Mouse (Mus musculus): Measurements from ENCODE around the gene Cabcoco1. TPM values are rescaled to one million over a fixed set of nuclear protein-coding genes. Genes with fewer than 3 reads are reported as not detected.

Cabcoco1 gene
- total RNA-seq, 4 experiments from 2014 or later = 3.1 to 5.6 (median 4.0) TPM

DNA sequence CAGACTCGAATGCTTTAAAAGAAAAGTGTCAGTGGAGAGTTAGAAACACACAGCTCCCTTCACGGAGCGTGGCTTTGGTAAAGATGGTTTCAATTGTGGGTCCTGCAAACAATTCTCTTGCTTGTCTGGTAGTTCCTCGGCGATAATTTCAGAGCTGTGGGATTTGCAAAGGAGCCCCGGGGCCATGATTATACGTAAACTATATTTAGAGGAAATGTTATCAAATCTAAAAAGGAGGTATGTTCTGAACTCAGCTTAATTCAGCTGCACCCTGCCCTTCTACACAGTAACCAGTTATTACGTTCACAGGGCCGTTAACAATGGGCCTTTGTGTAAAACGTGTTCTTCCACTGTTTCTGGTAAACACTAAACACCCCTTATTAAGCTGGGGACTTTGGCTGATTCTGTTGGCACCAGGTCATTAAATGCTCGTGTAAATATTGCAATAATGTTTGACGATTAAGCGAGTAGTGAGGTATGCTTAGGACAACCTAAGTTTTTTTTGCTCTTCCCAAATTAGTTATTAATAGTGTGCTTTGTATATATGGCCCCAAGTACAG lies 106.6 kb downstream of the Cabcoco1 start:
- DNase-seq = no peak

DNA sequence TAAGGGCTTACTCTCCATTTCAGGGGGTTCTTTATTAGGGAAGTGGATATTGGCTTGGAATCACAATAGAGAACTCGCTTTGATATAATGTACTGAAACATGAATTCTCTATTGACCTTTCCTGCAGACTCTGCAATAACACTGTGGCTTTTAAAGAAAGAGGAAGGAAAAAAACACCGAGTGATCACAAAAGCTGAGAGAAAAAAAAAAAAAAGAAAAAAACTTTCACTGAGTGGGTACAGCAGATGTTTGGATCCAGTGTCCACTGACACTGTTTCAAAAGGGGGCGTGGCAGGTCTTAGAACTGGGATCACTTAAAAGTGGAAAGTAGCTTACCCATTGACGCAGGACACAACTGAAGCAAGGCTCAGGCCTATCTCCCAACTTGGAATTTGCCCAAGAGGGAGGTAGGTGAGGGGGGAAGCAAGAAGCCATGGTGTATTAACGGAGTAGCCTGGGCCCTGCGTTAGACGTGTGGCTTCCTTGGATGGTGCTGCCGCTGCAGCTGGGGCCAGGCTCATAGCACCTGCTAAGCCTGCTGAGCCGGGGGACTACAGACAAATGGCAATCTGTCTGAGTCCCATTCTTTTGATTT lies 107.6 kb downstream of the Cabcoco1 start:
- no peak for DNase-seq

DNA sequence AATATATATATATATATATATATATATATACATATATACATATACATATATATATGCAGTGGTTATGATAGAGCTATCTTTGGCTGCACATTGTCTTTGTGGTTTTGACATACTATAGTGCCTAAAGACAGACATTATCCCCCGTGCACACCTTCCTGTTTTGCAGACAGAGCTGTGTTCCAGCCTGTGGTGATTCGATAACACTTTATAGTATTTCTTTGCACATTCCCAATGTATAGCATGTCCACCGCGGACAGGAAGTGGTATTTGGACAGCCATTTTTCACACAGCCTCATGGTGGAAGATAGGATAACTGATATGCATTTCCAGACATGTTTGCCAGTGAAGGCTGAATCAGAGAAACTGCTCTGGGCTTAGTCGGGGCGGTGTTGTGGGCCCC lies 110.3 kb downstream of the Cabcoco1 start:
- DNase-seq = no peak

DNA sequence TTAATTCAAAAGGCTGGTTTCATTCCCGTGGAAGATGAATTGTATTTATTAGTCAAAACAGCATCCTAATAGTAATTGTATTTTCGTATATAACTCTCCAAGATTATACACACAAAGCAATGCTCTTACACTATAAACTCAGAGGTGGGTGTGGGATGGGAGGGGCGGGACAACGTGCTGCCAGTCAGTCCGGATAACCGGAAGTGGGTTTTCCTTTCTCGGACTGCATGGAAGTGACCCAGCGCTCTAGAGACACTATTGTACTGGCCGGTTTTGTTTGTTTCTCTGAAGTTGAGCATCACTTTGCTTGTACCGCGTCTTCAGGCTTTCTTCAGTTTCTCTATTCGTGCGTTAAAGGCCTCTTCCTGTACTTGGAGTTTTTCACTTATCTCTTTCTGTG lies 110.8 kb downstream of the Cabcoco1 start:
- DNase-seq = no peak

DNA sequence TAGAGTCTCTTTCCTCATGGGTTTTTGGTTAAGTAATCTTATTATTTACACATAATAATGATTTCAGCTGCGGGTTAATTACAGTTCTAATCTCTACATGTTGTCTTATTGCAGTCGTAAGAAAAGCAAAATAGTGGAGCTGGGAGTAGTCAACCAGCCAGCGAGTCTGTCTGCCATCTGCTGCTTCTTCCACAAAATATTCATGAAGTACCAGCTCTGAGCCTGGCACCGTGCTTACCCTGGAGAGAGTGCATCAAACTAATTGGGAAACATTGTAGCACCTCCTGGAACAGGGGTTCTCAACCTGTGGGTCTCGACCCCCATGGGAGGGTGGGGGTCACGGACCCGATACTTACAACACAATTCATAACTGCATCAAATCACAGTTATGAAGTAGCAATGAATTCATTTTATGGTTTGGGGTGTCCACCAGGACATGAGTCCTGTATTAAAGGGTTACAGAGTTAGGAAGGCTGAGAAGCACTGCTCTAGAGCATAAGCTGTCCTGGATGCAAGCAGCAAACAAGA lies 121.2 kb downstream of the Cabcoco1 start:
- no peak for DNase-seq

DNA sequence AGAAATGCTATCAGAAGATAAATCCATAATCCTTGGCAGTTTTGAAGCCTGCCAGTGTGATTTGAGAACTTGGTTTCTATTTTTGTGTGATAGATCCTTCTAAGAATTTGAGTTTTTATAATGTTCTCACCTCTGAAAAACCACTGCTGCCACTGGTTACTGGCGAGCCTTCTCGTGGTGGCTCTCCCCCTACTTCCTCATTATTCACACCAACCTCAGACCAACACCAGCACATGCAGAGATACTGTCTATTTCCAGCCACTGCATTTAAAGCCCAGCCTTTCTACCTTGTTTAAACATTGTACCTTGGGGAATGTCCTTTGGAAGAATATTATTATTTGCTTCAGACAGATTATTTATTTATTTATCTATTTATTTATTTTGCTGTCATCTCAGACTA lies 121.8 kb downstream of the Cabcoco1 start:
- DNase-seq = no peak

DNA sequence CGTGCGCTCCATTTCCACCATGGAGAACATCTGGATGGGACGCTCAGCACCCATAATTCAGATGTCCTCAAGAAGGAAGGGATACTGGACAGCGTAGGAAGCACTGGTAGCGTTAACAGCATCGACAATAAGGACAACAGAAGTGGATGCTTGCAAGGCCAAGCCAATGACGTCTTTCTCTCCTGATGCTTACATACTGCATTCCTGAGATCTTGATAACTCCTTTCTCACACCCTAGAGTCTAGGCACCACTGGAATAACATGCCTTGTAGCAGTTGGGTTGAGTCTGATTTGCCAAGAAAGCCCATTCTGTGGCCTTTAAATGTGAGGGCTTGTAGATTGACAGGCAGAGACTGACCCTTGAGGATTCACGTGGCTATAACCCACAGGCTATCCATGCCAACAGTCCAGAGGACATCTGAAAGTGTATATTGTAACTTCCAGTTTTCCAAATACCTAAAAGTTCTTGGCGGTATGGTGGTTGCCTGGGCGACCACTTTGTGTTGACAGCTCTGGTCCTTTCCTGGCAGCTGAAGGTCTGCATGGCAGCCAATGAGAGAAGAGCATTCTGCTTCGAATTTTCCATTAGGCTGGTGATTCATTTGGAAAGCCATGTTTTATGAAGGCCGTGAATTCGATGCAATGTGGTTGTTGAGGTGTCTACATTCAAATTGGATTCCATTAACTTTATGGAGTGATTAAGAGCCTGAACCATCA lies 124.5 kb downstream of the Cabcoco1 start:
- DNase-seq = no peak

DNA sequence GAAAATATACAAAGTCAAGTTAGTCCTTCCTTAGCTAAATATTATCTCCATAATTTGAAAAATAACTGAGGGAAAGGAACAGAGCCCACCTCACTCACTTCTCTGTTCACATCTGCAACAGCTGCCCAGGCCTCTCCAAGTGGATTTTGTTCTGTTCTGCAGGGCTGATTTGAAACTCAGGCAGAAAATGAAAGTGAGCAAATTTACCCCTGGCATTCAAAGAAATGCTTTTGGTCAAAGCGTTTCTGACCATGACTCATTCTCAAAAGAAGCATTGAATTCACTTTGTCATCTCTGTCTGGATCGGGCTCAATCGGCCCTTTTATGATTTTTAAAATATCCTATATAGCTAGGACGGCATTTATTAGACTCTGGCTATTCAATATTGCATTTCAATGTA lies 135.8 kb downstream of the Cabcoco1 start:
- DNase-seq = no peak

DNA sequence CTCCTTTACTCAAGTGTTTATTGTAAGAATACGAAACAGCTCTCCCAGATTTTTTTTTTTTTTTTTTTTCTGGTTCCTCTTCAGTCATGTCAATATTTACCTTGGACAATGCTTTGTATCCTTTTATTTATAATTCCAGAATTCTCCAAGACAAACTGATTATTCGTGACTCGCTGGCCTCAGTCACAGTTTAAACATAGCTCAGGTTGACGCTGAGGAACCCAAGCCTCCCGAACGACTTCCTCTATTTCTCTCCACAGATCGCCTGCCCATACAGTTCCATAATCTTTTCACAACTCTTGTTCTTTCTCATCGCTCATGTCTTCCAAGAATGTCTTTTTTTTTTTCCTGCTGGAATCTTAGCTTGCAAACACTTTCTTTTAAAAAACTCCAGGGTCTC lies 144.9 kb downstream of the Cabcoco1 start:
- DNase-seq = no peak

DNA sequence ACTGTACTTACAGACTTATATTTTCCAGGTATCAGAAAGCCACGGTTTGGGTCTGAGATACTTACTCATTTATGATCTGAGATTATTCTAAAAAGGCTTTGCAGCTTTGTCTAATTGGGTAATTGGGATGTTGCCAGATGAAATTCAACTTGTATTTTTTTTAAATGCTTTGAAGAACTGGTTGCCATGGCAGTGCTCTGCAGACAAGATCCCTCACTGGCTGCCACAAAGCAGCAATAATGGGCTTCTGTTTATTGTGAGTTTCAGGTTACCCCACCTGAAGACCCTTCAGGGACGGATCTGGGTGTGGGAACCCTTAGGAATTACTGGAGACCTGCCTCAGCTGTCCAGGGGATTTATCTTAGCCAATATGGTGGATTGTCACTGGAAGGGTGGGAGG lies 145.6 kb downstream of the Cabcoco1 start:
- DNase-seq = no peak

DNA sequence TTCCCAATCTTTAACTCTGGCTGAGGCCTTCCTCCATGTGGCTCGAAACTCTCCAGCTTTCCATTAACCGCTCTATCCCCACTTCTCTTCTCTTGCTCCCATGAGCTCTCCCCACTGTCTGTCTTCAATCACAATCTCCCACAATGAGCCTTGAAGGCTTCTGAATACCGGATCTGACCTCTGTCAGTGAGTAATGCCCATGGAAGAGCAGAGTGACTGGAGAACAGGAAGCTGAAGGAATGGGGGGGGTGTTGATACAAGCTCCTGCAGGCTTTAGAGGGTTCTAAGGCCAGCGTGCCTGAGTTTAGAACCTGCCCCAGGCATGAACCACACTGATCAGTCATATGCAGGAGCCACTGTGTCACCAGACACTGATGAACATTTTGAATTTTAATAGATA lies 150.1 kb downstream of the Cabcoco1 start:
- no peak for DNase-seq

DNA sequence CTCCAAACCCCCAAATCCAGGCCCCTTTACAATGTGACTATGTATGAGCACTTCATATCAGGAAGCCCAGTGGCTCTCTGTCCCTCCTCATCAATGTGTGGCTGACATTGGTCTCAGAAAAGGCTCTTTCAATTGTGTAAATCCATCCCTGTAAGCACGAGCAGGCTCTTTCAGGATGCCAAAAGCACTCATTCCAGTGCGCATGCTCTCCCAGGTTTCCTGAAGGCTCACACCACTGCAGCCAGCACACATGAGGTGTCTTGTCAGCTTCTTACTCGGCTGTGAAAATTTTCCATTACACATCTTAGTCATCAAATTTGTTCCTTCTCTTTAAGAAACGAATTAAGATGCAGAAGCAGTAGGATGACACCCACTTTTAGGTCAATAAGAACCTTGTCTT lies 152.9 kb downstream of the Cabcoco1 start:
- no peak for DNase-seq

DNA sequence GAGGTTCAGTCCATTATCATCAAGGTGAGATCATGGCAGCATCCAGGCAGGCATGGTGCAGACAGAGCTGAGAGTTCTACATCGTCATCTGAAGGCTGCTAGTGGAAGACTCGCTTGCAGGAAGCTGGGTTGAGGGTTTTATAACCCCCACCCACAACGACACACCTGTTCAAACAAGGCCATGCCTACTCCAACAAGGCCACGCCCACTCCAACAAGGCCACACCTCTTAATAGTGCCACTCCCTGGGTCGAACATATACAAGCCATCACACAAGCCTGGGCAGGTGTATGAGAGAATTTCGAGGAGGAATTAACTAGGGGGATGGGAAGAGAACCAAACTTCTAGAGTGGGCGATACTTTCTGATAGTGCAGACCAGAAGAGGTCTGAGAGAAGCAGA lies 153.6 kb downstream of the Cabcoco1 start:
- DNase-seq = no peak

Other genes with a start within 250 kb of the Cabcoco1 start
- gene Tmem26, start 181.8 kb upstream of the Cabcoco1 start, total RNA-seq (2022) = 1 to 10 TPM; 4.1 to 7.1 (median 5.8) TPM